Mouse (Mus musculus): ENCODE results near the gene Kctd17.

The Kctd17 gene

DNA sequence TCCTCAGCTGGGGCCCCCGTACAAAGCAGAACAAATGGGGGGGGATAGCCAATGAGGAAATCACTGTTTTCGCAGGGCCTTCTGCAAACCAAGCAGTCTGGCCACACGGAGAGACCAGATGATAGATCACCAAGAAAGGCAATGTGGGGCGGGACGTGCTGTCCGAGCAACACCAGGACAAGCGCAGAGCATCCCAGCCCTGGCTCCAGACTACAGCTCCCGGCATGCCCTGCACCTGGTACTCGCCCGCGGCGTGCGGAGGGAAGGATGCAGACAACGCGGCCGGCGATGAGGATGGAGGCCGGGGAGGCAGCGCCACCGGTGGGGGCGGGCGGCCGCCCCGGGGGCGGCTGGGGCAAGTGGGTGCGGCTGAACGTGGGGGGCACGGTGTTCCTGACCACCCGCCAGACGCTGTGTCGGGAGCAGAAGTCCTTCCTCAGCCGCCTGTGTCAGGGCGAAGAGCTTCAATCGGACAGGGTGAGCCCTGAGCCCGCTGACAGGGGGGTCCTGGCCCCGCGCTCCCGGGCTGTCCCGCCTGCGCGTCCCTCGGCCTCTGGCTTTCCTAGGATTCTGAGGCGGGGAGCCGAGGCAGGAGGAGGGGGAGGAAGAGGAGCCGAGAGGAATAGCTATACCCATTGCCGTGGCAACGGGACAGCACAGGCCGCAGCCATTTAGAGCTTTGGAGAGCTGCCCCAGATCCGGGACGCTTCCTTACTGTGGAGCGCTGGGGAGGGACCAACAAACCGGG lies at the start of gene Kctd17:
Kctd17 (plus strand) TSS at position 174 of the 748 bp plus-strand sequence.
- peak; percentile 45 for DNase-seq (ENCODE audit: low spot score)

DNA sequence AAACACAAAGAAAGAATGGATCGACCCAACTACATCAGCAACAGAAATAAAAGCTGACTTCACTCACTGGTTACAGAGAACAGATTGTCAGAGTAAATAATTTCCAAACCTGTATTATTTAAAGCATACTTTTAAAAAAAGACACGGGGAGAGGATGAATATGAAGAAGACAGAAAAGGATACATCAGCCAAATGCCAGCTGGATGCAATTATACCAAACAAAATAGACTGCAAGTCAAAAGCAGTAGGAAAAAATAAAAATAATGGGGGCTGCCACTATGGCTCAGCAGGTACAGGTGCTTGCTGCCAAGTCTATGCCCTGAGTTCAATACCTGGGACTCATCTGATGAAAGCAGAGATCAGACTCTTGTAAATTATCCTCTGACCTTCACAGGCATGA lies 48.2 kb upstream of the Kctd17 start:
- DNase-seq (ENCODE audit: low spot score): no peak

- no peak for DNase-seq (ENCODE audit: low spot score)
Observed at GRCm38 (mm10) chr15:78380741-78381140, 47.6 kb upstream of the Kctd17 start.

DNA sequence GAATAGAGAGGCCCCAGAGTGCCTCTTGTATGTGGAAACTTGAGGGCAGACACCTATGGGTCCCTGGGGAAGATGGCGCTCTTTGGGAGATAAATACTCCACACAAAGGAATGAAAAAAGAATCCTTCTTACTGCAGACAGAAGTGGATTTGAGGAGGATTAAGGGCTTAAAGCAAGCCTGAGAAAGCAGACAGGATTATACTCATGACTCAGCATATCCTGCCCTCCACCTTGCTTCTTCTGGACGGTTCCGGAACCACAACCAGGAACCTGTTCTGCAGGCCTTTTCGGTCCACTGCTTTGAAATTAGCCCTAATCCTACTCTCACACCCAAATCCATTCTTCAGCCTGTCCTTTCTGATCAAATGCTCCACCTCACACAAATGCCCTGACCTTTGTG lies 46.2 kb upstream of the Kctd17 start:
- DNase-seq (ENCODE audit: low spot score): no peak

DNA sequence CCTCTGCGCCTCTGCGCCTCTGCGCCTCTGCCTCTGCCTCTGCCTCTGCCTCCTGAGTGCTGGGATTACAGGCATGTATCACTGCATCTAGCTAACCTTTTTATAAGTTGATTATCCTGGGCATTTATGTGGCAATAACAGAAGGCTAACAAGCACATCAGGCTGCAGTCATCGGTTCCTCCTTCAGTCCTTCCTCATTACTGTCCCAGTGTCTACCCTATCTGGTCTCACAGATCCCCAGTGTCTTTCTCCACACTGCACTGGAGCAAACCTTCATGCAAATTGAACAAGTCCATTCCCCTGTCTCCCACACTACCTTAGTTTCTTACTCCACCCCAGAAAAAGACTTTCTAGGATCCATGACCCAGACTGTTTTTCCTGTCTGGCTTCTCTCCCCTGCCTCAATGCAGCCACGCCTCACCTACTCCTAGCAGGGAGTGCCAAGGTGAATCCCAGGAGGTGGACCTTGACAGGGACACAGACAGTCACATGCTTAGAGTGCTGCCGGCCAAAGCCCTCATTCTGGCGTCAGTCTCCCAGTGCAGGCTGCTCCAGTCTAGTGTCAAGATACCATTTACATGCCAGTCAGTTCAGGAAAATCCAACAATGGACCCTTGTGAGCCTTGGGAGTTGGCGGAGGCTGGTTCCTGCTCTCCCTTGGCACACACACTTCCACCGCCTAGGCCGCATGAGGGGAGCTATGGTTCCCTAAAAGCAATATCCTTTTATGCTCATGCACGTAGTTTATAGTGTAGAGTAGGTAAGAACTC lies 44.7 kb upstream of the Kctd17 start:
- DNase-seq (ENCODE audit: low spot score): no peak

- no peak for DNase-seq (ENCODE audit: low spot score)
Observed at GRCm38 (mm10) chr15:78384220-78385116, 43.9 kb upstream of the Kctd17 start.

- no peak for DNase-seq (ENCODE audit: low spot score)
Observed at GRCm38 (mm10) chr15:78385564-78385963, 42.8 kb upstream of the Kctd17 start.

- no peak for DNase-seq (ENCODE audit: low spot score)
Observed at GRCm38 (mm10) chr15:78390855-78391254, 37.5 kb upstream of the Kctd17 start.

GRCm38 (mm10) chr15:78395478-78395962 lies 32.8 kb upstream of the Kctd17 start, which contains the start of gene Tex33:
Gene Tex33, minus strand, starts transcription at chr15:78395912.
- no peak for DNase-seq (ENCODE audit: low spot score)

GRCm38 (mm10) chr15:78401345-78401744 lies 27.0 kb upstream of the Kctd17 start:
- DNase-seq (ENCODE audit: low spot score): no peak

GRCm38 (mm10) chr15:78401921-78402320 lies 26.4 kb upstream of the Kctd17 start:
- peak; percentile 65 for DNase-seq (ENCODE audit: low spot score)

- peak; percentile 91 for DNase-seq (ENCODE audit: low spot score)
Observed at GRCm38 (mm10) chr15:78402423-78402822, 25.9 kb upstream of the Kctd17 start.

- peak; percentile 14 for DNase-seq (ENCODE audit: low spot score)
Observed at GRCm38 (mm10) chr15:78403301-78403741, 25.0 kb upstream of the Kctd17 start.

DNA sequence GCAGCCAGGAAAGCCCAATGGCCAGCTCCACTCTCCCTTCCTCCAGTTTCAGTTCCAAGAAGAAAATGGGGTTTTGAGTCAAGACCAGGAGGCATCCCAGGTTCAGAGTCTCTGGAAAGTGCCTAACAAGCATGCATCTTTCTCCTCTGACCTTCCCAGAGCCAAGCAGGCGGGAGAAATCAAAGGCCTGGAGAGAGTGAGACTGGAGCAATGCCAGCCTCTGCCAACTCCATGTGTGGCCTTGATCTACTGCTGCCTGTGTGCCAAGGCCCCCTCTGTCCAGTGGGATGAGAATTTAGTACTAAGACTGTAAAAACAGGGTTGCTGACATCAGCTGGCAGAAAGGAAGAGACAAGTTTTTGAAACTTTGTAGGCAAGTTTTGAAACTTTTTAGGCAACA lies 24.5 kb upstream of the Kctd17 start:
- DNase-seq (ENCODE audit: low spot score): peak; percentile 43

GRCm38 (mm10) chr15:78405098-78405497 lies 23.3 kb upstream of the Kctd17 start:
- DNase-seq (ENCODE audit: low spot score): no peak

DNA sequence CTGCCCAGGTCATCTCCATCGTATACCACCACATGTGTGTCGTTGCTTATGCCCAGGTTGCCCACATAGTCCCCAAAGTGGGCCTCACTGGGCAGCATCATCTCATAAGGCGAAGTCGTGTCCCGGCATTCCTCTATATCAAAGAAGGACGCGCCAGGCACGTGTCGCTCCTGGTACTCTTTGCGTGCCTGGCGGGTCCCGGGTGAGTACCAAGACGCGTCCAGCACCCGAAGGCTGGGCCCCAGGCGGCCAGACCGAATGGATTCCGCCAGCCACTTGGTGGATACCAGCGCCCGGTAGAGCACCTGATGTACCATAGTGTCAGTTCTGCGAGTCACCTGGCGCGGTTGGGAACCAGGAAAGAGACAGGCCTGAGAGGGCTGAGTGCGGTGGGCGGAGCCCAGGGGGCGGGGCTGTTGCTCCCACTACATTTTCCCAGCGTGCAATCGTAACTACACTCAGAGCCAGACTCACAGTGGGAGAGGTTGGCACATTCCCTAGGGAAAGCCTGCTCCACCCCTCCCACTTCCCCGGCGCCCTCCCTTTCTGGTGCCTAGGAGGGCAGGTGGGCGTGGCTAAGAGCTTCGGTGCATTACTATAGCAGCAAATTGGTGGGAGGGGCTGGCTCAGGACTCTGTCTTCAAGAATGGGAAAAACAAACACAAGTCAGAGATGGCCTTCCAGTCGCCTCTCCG lies 22.7 kb upstream of the Kctd17 start, which contains the start of gene Tst:
Tst (minus strand) TSS at position 391 of the 695 bp plus-strand sequence.
- peak; percentile 97 for DNase-seq (ENCODE audit: low spot score)

- DNase-seq (ENCODE audit: low spot score): peak; percentile 93
Observed at GRCm38 (mm10) chr15:78406293-78406934, 21.9 kb upstream of the Kctd17 start, which contains the start of gene Mpst. Gene Mpst, plus strand, starts transcription at chr15:78406416.

GRCm38 (mm10) chr15:78409570-78410052 lies 18.8 kb upstream of the Kctd17 start:
- no peak for DNase-seq (ENCODE audit: low spot score)

GRCm38 (mm10) chr15:78413083-78413718 lies 15.2 kb upstream of the Kctd17 start:
- no peak for DNase-seq (ENCODE audit: low spot score)

- DNase-seq (ENCODE audit: low spot score): no peak
Observed at GRCm38 (mm10) chr15:78413719-78414117, 14.6 kb upstream of the Kctd17 start.
